Mouse (Mus musculus) gastrocnemius, postnatal 10 days (tissue): Measurements from ENCODE around the gene Nfib. TPM values are rescaled to one million over a fixed set of nuclear protein-coding genes. Genes with fewer than 3 reads are reported as not detected.
A peak's percentile ranks its signal among the peaks of the same experiment; 100 is the strongest.

Experiments
- DNase-seq: peaks from one replicate; pipeline ENCODE4 v3.0.0; 2021; ENCODE audit warnings: mixed read lengths
- total RNA-seq, 2 experiments: library from RNA; stranded (reverse); gene quantifications; 2 replicates each; pipeline ENCODE4 v1.2.3; 2021

Nfib gene
- total RNA-seq, 2 experiments from 2014 or later, result 145 to 150 TPM

DNA sequence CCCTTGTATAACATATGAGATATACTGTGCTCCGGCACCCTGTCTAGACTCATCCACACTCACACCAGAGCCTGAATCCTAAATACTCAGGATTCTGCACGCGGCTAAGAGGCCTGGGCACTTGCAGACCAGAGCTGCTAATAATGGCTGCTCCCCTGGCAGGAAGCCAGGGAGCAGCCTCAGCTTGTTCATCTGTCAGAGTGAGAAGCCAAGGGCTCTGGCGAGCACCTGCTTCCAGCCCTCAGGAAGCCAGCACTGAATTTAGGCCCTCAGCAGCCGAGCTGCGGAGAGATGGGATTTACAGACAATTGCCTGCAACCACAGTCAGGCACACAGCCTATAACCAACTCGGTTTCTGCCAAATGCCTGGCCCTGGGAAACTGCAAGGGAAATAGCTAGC lies 15.3 kb downstream of the Nfib start:
- peak; percentile 58 for DNase-seq

DNA sequence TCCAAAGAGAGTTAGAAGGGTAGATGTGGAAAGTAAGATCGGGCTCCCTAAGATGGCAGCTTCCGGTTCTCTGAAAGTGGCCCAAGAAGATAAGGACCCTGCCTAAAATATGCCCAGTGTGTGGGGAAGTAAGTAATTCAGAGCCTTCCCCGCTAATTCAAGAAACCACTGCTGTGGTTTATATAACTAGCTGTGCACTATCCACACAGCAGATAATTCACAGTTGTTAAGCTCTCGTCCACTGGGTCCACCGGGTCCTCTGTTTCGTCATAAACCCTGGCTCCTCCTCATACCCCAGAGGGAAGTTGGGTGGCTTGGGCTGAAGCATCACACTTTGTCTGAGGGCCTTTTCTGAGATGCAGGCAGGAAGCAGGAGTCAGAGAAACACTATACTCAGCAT lies 19.5 kb downstream of the Nfib start:
- no peak for DNase-seq

DNA sequence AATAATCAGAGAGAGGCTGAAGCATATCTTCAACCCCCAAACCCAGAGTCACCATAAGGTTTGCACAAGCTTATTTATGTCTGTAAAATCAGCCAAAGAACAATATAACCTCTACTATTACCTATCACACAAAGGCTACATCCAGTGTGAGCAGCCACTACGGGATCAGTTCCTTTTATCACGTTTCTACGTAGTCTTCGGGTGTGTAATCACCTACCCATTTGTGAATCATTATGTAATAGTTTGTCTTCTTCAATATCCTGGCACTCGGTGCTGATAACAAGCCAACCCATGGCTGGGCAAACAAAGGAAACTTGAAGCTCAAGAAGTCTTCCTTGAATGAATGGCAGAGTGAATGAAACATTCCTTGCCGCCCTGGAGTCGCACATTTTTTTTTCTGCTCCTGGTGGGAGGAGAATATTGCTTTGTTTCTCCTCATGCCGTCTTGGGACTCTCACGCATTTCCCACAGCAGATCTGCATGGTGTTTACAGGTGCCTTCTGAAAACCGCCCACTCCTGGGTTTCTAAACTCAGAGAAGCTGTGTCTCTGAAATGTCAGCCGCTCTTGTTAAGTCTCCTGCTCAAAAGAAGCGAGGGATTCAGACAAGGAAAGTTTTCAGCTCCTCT lies 21.3 kb downstream of the Nfib start:
- DNase-seq, result no peak

DNA sequence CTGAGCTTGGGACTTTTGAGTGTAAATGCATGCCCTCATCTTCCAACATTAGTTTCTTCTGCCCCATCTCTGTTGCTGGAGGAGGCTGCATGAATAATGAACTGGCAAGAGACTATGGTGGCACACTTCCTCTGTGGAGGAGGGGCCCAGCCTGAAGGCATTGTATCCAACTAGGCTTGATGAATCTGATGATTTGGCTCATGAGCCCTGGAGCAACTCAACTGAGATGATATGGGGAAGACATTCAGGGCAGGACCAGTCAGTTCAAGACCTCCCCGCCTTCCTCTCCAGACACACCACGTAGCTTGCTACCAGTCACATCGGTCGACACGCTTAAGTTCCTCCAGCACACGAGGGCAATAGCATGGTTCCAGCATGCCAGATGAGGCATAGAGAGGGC lies 22.0 kb downstream of the Nfib start:
- DNase-seq, result no peak

DNA sequence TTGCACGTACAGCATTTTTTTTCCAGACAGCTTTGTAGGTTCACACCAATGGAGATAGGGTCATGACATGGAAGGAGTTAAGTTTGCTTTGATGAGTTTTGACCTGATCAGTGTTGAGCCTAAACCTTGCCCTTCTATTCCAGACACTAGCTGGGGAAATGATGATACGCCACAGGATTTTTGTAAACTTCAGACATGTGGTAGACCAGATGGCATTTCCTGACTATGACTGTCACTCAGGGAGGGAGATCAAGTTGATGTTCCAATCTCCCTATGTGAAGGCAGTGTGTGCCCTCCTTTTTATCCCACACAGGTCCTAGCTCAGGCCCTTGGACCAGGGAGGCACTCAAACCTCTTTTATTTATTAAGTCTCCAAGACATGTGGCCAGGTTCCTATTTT lies 29.4 kb downstream of the Nfib start:
- no peak for DNase-seq

DNA sequence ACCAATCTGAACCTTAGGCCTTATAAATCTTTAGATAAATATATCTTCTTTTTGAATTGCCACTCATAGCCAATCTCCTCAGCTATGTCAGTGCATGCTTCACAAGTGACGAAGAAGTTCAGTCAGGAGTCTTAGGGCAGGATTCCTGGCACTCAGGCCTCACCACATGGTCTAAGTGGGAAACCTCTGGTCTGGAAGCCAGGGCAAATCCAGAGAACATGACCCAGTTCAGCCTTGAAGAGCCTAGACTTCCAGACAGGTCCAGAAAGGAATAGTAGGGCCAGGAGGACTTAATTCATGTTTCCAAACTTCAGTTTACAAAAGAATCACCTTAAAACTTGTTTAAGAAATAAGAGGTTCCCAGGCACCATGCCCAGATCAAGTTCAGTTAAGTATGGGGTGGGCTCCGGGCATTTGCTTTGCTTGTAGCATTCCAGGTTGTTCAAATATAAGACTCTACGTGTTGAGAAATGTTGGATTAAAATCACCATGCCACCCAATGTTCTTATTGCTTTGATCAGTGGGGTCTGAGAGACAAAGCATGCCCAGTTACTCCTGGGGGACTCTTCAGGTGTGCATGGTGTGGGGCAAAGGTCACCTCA lies 38.2 kb downstream of the Nfib start:
- DNase-seq, result no peak

DNA sequence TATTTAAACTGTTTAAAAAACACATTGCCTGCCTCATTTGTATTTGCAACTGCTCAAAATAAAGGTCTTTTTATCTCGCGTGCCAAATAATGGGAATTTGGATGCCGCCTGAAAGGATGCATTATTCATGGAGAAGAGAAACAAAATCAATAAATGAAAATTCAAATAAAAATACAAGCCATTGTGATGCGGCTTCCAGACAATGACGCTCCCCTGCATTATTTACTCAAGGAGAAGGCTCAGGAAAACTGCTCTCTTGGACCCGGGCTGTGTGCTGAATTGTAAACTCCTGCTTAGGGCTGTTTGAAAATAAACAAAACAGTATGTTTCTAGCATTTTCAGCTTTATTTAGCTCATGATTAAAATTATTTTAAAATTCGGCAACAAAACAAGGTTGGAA lies 41.1 kb downstream of the Nfib start:
- no peak for DNase-seq

DNA sequence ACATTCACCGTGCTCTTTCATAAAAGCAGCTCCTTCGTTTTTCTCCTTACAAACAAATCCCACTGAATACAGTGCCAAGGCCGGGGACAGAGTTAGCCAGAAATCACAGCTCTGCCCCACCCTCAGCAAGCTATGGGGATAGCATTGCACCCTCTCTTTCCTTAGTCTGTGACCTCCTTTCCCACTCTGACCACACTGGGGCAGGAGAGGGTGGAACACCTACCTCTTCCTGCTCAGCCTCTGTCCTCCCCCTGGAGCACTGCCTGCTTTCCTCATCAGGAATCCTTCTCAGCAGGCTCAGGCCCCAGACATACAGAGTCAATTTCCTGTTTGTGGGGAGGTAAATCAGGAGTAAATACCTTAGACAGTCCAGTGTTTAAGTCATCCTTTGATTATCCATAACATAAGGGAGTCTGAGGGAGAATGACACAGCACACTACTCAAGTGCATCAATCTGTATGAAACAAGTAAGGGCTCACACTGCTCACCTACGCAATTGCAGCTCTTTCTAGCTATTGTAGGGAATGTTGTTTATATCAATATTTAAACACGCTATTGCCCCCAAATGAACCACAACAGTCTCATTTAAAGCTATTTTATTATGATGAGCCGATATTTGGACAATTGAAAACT lies 41.7 kb downstream of the Nfib start:
- peak; percentile 14 for DNase-seq

DNA sequence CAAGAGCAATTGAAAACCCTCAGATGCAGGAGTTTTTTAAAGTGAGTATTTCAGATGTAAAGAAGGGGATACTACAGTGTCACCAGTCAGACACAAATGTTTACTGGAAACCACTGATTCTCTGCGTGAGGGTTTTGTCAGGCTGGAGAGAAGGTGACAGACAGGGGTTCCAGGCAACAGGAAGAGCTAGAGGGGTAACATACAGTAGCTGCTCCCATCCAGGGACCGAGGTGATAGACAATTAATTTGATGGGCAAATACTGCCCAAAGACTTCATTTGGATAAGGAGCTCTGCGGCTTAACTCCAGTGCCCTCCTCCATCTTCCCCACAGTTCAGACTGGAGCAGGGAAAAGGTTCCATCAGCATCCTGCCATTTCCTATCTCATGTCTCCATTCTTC lies 42.9 kb downstream of the Nfib start:
- no peak for DNase-seq

DNA sequence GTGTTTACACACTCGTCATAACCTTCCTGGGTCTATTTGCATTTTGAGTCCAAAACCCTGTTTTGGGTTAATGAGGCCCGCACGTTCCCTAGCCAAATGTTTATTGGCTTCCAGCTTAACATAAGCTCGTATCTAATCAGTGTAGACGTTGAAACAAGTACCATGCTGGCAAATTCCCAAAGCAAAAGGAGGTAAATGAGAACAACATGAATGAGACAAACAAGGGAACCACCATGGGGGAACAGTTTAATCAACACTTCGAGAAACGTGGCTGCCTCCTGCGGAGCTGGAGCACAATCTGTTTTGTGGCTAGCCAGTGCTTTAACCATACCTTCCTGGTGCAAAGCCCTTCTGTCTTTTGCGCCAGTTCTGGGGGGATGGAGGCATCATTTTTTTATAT lies 43.3 kb downstream of the Nfib start:
- no peak for DNase-seq

DNA sequence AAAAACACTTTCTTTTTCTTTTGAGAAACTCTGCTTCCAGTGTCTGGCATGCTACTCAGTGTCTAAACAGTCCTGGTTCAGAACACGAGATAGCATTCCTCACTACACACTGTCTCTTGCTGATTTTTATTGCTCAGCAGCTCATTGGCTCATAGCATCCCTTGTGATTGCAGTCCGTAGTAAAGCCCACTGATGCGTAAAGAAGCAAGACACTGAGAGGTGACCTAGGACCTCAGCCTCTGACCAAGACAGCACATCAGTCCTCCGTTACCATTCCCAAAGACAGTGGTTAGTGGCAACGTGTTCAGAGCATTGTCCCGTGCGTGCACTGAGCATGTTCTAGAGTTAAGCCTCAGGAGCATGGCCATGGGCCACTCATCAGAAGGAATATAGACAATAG lies 44.3 kb downstream of the Nfib start:
- no peak for DNase-seq

DNA sequence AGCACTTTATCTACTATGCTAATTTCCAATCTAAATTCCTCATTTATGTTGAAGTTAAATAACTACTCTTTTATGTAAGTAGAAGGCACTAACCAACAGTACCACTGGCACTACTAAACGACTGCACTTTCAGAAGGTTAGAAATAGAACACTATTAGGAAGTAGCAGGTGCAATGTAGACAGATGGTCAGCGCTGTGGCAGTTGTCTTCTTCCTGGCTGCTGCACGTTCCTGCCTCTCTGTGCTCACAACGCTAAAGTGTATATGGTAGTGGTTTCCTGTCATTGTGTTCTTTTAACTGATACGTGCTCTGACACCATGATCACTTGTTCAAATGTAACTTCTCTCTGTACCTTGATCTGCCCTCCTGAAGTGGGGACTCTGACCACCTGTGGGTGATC lies 59.9 kb downstream of the Nfib start:
- DNase-seq, result no peak

DNA sequence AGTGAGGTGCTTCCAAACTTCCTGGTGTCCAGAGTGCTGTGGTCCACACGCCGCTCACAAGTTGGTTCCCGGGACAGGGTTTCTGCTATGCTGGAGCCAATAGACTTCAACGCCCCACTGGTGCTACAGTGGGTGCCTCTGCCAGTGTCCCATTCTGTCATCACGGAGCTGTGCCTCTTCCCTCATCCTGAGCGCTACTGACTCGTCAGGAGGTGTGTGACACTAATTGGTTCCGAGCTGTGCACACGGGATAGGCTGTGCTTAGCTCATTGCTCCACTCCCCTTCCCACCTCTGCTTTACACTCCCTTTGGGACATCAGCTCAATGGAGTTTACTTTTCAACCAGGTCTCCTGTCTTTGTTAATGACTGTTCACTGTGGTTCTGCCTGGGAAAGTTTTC lies 60.8 kb downstream of the Nfib start:
- DNase-seq, result no peak

DNA sequence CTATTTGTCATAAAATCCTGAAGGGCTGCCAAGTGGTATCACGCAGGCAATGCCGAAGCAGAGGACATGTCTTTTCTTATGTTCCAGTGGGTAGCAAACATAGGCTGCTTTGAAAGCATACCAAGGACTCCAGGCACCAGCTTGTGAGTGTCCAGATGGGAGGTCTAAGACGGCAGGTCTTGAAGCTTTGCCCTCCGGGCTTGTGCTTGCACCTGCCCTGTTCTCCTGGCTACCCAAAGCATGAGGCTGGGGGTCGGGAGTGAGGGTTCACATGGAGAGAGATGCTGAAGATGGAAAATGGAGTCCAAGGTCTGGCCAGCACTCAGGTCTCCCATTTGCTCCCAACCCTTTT lies 61.8 kb downstream of the Nfib start:
- DNase-seq, result no peak

DNA sequence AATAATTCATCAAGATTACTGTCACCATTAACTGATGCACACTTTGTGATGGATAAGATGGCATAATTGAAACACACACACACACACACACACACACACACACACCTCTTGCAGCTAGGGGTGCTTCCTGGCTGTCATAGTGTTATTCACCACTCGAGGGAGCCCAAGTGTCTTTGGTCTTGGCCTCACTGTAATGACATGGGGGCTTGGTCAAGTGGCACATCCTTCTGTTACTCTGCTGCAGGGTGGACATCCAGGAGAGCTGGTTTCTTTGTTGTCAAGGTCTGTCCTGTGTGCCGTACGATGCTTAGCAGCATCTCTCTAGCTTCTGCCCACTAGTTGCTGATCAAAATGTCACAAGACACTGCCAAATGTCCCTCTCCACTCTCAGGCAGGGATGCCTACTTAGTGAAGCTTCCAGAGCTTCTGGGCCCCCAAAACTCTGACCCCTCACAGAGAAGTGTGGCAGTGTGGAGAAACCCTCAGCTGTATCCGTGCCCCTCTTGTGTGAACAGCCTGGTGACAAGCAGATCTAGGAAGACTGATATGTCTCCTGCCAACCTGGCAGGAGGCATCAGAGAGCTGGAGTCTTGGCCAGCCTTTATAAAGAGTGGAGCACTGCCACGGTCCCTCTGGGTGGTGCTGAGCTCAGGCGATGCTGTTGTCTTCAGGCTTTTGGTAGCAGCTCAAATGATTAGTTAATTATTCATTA lies 62.4 kb downstream of the Nfib start:
- peak; percentile 36 for DNase-seq

DNA sequence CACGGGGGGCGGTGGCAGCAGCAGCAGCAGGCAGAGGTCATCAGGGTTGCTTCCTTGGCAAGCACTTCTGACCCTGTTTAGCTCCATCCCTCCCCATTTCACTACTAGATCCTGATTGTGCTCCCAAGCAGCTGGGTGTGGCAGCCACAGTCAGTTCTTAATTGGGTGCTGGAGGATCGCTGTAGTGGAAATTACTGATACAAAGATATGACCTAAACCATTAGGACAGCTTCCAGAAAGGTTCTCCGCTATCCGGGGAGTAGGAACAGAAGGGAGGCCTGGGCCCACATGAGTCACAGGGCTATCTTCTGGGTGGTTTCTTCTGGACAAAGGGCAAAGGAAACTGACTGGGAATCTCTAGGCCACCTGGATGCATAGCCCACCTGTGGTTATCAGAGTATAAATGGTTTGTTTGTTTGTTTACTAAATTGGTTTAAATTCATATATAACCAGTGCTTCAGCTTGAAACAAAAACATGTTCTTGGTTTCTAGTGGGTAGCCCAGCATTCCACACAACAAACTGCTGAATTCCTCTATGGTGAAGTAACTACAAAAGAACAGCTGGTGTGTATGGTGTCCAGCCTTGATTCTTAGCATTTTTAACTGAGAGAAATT lies 64.4 kb downstream of the Nfib start:
- DNase-seq, result no peak

DNA sequence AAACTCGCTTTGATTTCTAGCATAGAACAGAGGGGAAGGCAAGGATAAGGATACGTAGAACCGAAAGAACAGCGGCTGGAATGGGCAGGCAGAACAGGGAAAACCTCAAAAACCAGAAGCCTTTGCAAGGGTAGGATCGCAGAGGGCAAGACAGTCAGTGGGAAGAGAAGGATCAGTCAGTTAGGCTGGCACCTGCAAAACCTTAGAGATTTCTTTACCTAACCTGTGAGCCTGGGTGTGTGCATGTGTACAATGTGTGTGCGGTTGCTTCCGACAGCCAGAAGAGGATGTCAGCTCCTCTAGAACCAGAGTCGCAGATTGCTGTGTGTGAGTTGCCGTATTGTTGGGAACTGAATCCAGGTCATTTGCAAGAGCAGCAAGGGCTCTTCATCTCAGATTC lies 67.3 kb downstream of the Nfib start:
- no peak for DNase-seq

DNA sequence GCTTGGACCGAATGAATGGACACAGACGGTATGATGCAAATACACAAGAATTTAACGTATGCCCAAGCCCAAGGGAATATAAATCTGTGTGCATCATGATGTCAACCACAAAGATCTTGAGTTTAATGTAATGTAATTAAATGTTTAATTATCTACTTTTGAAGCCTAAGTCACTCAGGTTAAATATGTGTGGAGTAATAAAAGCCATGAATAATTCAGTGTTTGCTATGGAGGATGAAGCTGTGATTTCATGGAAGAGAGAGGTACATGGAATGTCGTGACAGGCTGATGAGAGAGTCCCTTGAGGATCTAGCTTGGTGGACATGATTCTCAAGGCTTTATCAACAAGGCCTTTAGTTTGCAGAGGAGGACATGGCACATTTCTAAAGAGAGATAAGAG lies 67.9 kb downstream of the Nfib start:
- no peak for DNase-seq

DNA sequence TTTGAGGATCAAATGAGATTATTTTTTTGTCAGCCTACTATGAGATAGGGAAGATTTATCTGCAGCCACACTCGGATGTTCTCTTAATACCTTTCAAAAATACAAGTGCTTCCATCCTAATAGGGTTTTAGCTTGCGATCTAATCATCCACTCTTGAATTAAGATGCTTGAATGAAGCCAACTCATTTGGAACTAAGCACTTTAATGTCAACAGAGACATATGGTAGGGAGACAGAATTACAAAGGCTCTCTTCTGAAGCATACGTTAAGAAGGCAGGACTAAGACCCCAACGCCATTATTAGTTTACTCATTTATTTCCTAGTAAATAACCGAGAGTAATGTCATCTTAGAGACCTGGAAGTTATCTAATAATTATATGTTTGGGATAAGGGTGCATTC lies 68.9 kb downstream of the Nfib start:
- DNase-seq, result no peak

DNA sequence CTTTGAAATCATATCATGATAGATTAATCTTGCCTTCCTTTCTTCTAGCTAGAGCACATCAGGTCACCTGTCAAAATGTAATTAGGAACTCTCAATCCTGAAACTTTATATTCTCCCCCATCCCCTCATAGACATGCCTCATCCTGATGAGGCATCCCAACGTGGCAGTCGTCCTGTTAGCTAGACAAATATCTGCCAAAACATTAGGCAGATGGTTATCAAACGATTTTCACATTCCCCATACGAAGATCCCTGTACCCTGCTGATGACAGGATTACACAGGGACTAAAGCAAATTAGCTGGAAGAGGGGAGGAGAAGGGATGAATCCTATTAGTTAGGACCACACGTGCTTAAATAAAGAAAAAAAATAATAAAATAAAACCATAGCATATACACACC lies 69.7 kb downstream of the Nfib start:
- DNase-seq, result no peak

DNA sequence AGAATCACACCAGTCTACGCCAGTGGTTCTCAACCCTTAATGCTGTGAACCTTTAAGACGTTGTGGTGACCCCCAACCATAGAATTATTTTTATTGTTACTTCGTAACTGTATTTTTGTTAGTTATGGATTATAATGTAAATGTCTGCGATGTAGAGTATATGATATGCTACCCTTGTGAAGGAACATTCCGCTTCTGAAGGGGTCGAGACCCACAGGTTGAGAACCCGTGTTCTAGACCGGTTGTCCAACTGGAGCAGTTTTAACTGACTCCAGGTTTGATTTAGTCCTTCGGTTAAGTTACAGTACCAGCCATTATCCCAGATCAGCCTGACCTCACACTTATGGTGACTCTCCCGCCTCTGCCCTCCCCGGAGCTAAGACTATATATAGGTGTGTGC lies 70.4 kb downstream of the Nfib start:
- no peak for DNase-seq

DNA sequence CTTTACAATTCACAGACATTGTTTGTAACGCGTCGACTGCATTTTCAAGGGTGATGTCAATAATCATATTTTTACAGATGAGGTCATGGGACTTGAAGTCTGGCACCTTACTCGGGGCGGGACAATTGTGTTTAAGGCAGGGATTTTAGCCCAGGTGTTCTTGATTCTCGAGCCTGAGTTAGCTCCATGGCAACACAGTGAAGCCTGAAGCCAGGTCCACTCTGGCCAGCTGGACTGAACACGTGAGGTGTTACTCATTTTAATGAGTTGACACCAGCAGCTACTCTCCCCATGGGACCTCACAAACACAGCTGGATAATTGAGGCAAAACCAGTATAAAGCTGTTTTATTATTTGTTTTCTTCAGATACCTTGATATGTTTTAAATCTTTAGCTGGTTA lies 71.2 kb downstream of the Nfib start:
- no peak for DNase-seq
